Mouse (Mus musculus) thymus, postnatal 10 days (tissue): Measurements from ENCODE around the gene Defb18.
"Not testable (repeated sequence)": the region's sequence is repeated elsewhere in the genome, so short reads cannot be mapped to it uniquely, and the experiment has no call there.

Experiments used
- DNase-seq, 2 experiments: peaks; one replicate each; pipeline ENCODE4 v3.0.0; 2021; ENCODE audit warnings: low spot score in 2 of 2

Gene Defb18

DNA sequence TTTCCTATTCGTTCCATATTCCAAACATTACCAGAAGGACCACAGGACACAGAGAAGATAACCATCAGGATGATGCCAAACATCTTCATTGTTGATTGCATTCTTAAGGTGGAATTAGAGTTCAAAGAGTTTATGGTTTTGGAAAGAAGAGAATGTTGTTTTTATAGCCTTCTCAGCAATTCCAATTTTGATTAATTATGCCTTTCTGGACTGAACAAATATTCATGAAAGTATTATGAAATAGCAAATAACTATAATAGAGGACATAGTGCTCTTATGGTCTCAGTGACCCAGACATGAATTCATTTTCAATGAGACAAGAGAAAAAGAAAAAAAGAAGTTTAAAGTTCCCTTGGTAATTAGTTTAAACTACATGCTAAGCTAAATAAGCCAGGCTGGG, at the start of gene Defb18:
TSS of gene Defb18 (minus strand) at position 101 of the 400 bp plus-strand sequence.
- no peak for DNase-seq

DNA sequence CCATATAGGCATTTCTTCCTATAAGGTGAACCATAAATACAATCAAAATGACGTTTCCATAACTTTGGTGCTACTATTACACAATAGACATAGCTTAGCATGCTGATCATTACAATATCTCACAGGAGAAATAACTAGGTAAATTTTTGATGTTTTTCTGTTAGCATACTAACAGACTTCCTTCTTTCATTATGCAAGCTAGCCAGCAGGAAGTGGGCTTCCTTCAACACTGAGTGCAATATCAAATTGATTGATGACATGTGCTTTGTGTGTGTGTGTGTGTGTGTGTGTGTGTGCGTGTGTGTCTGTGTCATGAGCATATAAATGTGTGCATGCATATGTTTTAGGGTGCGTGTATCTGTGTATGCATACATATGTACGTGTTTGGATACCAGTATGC, 33.9 kb upstream of the Defb18 start:
- no peak for DNase-seq

DNA sequence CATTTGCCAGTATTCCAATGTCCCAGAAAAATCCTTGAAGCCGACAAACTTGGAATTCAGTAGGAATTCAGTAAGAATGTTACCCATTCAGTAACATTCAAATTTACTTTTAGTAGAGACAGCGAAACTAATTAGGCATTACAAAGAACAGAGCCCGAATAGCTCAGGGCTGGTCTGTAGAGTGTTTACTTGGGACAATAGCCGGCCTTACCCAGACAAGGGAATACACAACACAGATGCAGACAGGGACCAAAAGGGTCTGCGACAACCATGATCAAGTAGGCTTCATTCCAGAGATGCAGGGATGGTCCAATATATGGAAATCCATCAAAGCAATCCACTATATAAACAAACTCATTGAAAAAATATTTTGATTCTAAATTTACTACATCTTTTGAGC, 31.6 kb upstream of the Defb18 start:
- no peak for DNase-seq

DNA sequence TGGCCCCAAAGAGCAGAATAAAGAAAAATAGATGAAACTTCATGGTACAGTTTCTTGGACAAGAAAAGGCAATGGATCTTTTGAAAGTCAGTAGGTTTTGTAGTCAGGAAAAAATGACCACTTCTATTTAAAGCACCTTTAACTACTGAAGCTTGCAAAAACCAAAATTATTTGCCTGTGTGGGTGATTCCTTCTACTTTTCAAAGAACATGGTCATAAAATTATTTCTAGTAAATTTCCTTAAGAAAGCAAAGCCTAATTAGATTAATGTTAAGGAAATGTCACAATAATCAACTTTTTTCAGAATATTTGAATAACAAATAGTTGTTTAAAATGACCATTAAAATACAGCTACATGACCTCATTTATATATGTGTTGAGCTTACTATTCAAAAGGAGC, 27.8 kb upstream of the Defb18 start, which contains the start of gene Defb41:
TSS of gene Defb41 (minus strand) at position 101 of the 400 bp plus-strand sequence.
- DNase-seq = no peak

DNA sequence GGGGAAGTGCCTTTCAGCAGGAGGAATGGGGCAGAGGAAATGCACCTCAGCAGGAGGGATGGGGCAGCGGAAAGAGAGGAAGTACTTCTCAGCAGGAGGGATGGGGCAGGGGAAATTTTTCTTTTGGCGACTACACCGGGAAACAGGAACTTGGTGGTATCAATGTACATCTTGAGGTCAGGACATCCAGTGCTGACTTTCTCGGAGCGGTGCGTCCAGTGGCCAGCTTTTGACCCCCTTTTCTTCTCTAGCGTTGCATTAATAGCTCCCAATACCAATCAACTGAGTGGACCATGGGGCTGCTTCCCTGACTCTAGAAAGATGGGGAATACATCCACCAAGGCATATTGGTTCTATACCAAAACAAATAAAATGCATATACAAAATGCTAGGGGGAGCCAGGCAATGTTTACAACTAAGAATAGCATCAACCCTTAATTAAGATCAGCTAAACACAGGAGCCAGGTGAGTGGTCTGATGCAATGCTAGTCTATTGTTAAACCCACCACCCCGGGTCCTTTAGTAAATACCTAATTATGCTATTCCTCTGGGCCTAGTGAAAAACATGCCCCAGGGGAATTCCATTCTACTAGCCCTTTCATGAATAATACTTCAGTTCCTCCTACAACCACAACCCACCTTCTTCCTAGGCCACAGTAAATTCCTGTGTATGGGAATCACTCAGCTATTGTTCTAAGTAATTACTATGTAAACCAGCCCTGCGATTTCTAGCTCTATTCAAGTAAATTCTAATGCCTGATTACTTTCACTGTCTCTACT, 8.7 kb upstream of the Defb18 start:
- not testable (repeated sequence) for DNase-seq

DNA sequence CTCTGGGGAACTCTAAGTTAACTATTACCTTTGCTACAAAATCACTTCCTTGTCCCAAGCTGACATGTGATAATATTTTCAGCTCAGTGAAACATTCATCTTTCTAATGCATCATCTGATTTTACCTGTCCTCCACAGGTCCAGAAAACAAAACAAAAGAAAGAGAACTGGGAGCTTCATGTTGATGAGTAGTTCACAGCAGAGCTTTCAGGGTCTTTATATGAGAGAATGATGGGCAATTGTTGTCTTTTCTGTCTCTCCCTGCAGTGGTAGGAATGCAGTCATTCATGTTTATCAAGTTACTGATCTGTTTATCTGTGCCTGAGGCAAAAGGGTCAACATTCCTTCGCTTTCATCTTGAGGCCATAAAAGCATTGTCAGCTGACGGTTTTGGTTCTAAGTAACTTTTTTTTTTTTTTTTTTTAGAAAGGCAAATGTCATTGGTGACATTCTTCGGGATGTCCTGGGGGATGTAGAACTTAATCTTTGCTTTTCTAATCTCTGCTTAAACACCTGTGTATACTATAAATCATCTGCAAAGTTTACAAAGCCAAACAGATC, 13.8 kb downstream of the Defb18 start:
- no peak for DNase-seq

DNA sequence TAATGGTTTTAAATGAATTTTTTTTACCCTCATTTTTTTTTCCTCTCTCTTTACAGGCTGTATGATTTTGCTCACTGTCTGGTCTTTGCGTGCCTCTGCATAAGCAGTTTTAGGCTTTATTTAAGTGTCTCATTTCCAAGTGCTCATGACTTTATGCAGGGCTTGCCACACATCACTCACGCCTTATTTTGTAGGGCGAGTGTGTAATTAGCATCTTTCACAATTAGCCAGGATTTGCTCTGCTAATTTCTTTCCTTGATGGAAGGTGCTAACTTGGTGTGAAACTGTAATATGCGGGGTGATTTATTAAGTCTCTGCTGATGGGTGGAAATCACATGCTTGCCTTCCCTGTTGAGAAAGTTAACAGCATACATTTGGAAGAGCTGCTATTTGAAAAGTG, 45.5 kb downstream of the Defb18 start:
- no peak for DNase-seq

DNA sequence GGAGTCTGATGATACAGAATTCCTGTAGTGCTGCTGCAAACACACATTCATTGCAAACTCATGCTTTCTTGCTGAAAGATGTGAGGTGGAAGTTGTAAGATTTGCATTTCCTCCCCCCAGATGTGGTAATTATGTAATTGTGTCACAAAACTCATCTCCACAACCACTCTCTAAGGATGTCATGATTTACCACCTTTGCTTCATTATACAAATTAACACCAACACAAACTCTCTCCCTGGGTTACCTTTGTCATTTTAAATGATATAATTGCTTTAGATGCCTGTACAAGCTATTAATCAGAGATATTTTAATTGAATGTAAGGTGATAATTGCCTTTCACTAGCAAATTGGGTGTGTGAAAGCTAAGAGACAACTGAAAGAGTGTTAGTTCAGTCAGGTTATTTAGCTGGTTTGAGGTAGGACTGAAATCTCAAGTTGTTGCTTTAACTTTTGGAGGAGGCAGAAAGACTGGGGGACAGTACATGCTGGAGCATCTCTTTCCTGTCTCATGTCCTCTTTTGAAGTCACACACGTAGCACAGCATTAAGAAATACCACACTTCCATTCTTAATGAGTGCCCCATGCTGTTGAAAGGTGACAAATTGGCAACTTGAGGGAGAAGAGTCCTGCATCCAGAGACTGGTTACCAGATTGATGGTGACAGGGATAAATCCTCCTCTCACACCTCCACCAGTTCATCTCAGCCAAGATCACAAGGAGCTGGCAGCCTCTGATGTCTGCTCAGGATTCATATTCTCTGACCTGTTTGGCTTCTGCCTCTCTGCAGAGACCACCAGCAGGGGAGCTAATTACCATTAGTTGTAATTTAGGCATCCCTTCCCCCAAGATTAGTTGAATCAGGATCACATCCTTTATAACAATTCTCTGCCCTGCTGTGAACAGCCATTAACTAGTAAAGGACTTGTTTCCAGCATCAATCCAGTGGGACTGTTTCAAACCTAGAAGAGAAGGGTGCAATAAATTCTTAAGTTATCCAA, 46.2 kb downstream of the Defb18 start:
- DNase-seq = no peak
